Mouse (Mus musculus): ENCODE measurements at regions not wholly inside any gene's neighbourhood (a gene's known extent, or its start where the extent isn't known, plus 50 kb on each side); places are given as distances from the start of the nearest gene placed in this dataset.

GRCm38 (mm10) chr10:74854991-74855664, 111.8 kb upstream of the Gnaz start:
- no peak for TF ChIP-seq POLR2A (IDR thresholded peaks at IDR 0.05; ENCODE audit: extremely low read depth, insufficient read depth, low read length)
- TF ChIP-seq CTCF (IDR thresholded peaks at IDR 0.05; ENCODE audit: extremely low read depth, insufficient read depth, low read length), result no peak
